Mouse (Mus musculus): ENCODE measurements around the gene Grhl1.
"Not testable (repeated sequence)": the region's sequence is repeated elsewhere in the genome, so short reads cannot be mapped to it uniquely, and the experiment has no call there.

Grhl1 gene

DNA sequence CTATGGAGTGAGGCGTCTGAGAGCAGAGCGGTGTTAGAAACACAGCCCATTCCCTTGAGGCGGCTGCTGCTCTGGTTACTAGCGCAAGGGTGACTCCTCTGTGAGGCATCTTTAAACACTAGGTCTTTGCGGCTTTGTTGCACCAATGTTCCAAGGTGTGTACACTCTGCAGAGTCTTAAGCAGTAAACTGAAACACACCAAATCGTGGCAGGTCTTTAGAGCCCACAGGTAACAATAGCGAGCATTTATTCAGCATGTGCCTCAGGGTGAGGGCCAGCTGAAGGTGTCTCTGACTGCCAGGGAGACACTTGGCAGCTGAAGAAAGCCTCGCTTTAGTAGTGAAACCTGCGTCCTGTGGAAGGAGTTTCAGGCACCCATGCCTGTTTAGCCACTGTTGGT, 20.0 kb downstream of the Grhl1 start:
- DNase-seq (ENCODE audit: low read depth): no peak

- DNase-seq (ENCODE audit: low read depth): peak; percentile 91
Observed at GRCm38 (mm10) chr12:24592956-24593672, 21.0 kb downstream of the Grhl1 start.

GRCm38 (mm10) chr12:24597376-24597775, 25.3 kb downstream of the Grhl1 start:
- DNase-seq (ENCODE audit: low read depth): no peak

DNA sequence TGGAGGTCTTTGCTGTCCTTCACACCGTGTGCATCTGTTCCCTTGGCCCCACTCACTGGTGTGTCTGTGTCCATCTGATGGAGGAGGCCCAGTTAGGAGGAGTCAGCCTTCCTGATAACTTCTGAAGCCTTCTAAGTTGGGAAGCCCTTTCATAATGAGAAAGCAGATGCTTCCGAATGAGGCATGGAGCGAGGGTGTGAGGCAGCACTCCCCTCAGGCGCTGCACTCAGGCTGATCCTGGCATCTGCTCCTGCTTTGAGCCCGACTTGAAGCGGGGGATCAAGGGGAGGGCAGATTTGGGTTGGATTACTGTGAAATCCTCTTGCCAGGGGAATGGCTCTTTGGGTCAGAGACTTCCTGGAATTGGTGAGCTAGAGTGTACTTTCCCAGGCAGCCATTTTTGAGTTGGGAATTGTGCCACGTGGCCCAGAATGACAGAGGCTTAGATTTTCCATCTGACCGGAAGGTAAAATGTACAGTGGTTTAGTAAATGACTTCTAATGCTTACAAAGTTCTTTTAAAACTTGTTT, 27.3 kb downstream of the Grhl1 start:
- DNase-seq (ENCODE audit: low read depth): no peak

GRCm38 (mm10) chr12:24600074-24600473, 28.0 kb downstream of the Grhl1 start:
- DNase-seq (ENCODE audit: low read depth): no peak

- DNase-seq (ENCODE audit: low read depth): peak; percentile 62
Observed at GRCm38 (mm10) chr12:24600806-24601205, 28.7 kb downstream of the Grhl1 start.

DNA sequence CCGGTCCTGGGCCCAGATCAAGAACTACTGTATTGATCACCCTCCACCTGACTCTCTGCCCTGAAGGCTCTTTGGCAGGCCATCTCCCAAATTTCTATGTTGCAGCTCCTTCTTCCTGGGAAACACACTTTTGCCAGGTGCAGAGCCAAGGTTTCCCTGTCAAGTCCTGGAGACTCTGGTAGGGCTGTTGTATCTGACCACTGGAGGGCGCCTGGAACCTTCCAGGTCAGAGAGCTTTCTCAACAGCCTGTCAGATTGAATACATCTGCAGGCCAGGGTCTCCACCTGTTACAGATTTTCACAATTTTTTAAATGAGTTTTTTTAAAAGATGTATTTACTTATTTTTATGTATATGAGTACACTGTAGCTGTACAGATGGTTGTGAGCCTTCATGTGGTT, 31.2 kb downstream of the Grhl1 start:
- no peak for DNase-seq (ENCODE audit: low read depth)

DNA sequence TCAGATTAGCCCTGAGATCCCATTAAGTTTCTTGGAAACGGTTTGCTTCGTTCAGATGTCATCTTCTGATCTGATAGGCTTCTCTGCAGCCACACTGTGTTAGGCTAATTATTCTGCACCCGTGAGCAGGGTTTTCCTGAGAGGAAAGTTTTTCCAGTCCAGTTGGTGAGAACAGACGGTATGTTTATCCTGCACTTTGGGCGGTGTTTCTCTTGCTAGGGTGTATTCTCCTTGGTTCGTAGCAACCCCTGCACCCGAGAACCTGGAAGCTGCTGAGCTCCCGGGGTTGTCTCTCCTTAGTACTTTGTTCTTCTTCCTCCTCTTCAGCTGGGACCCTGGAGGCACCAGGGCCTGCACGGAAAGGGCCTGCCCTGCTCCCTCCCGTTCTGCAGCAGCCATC, 34.1 kb downstream of the Grhl1 start:
- no peak for DNase-seq (ENCODE audit: low read depth)

- no peak for DNase-seq (ENCODE audit: low read depth)
Observed at GRCm38 (mm10) chr12:24612591-24612990, 40.5 kb downstream of the Grhl1 start.

DNA sequence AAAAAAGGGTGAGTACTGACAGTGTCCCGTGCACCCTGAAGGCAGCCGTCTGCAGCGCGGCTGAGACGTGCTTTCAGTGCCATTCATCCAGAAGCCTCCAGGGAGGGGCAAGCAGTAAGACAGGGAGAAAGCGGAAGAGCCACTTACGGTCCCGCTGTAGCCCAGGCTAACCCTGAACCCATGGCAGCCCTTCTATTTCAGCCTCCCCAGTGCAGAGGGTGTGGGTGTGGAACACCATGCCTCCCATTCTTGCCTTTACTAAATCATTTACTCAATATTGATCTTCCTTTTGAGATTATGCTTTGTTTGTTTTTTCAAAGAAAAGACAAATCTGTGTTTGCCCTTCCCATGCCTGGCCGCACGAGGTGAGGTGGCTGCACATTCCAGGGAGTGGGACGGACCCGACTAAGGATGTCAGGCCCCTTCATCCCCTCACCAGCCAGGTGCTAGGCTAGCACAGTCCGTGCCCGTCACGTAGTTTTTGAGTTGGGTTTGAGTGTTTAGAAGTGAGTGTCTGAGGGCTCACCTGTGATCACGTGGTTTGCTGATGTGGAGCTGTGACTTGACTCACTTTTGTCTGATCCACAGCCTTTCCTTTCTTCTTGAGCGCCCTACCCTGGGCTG, 42.5 kb downstream of the Grhl1 start:
- no peak for DNase-seq (ENCODE audit: low read depth)

DNA sequence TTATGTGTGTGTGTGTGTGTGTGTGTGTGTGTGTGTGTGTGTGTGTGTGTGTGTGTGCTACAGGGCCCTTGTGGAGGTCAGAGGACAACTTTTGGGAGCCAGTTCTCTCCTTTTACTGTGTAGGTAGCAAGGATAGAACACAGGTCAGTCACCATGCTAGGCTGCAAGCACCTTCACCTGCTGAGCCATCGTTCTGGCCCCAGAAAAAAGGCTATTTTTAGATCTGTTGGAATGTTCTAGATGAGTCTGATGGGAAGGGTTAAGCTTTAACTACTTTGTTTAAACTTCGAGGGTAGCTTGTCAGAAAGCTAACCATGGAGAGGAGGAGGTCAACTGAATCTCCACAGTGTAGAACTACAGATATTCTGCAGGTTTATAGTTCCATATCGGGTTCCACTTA, 43.1 kb downstream of the Grhl1 start:
- no peak for DNase-seq (ENCODE audit: low read depth)

GRCm38 (mm10) chr12:24619436-24619835, 47.4 kb downstream of the Grhl1 start:
- DNase-seq (ENCODE audit: low read depth): no peak

GRCm38 (mm10) chr12:24623486-24624251, 51.6 kb downstream of the Grhl1 start:
- DNase-seq (ENCODE audit: low read depth): no peak

GRCm38 (mm10) chr12:24626401-24626800, 54.3 kb downstream of the Grhl1 start:
- no peak for DNase-seq (ENCODE audit: low read depth)

DNA sequence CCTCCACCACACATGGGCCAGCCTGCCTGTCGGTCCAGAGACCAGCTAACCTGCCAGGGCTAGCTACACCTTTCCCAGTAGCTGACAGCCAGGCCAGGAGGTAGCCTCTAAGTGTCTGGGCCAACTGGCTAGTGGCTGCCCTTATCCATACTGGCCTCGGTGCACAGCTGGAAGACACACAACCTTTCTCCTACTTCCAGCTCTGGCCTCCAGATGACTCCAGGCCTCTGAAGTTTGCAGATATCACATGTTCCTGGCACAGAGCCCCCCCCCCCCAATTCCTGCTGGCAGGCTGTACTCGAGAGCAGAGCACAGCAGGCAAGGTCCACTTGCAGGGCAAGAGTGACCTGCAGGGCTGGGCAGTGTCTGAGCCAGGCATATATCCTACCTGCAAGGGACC, 55.1 kb downstream of the Grhl1 start:
- no peak for DNase-seq (ENCODE audit: low read depth)

- DNase-seq (ENCODE audit: low read depth): peak; percentile 2
Observed at GRCm38 (mm10) chr12:24630220-24630619, 58.1 kb downstream of the Grhl1 start.

DNA sequence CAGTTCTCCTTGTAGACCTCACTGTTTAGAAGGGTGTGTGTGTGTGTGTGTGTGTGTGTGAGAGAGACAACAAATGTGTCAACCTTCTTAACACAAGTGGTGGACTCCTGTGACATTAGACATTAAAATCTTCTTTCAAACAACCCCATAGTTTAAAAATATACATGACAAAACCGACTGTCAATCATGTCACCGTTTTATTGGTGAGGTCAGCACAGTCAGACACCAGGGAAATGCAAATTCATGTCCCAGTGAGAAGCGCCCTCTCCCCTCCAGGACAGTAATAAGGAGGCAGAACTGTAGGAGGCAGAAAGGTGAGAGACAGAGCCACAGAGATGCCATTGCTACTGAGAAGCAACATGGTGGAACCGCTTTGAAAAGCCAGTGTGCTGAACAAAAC, 60.3 kb downstream of the Grhl1 start:
- no peak for DNase-seq (ENCODE audit: low read depth)

DNA sequence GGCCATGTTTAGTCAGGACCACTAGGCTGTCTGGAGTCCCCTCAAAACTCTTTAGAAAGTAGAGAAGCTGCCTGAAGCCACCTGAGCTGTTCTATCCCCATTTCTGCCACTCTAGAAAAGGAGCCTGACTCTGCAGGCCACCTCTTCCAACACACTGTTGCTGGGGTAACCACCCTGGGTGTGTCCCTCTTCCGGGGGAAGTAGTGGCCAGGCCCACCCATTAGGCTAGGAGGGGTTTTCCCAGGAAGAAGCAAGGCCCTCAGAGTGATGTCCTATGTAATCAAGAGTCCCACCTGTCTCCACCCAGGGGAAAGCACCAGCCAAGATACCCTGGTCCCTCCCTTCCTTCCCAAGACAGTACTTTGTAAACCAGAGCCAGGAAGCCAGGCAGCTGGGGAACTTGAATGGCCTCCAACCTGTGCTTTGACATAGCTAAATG, 61.7 kb downstream of the Grhl1 start:
- DNase-seq (ENCODE audit: low read depth): no peak

DNA sequence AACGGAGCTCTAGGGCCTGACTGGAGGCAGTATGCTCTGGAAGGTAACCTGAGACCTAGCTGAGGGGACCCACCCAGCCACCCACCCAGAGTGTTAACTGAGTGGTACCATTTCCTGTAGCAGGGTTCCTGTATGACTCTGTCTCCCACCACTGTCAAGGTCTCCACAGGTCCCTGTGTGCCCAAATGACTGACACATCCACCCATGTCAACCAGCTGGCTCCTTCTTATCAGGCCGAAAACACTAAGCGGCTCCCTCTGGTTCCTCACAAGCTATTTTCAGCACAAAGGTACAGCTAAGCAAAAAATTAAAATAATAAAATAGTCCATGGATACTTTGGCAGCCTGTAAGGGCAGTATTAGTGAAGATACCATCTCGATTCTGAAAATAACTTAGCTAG, 62.1 kb downstream of the Grhl1 start:
- DNase-seq (ENCODE audit: low read depth): no peak

GRCm38 (mm10) chr12:24634648-24635047, 62.6 kb downstream of the Grhl1 start:
- DNase-seq (ENCODE audit: low read depth): no peak

GRCm38 (mm10) chr12:24638787-24639186, 66.7 kb downstream of the Grhl1 start:
- DNase-seq (ENCODE audit: low read depth): not testable (repeated sequence)

- DNase-seq (ENCODE audit: low read depth): no peak
Observed at GRCm38 (mm10) chr12:24642370-24642802, 70.3 kb downstream of the Grhl1 start.

- no peak for DNase-seq (ENCODE audit: low read depth)
Observed at GRCm38 (mm10) chr12:24644125-24644571, 72.1 kb downstream of the Grhl1 start.
